Mouse (Mus musculus) neural tube, embryonic 13.5 days (tissue): ENCODE measurements around the gene Ttc39d. TPM values are rescaled to one million over a fixed set of nuclear protein-coding genes. Genes with fewer than 3 reads are reported as not detected.
"Not testable (repeated sequence)": the region's sequence is repeated elsewhere in the genome, so short reads cannot be mapped to it uniquely, and the experiment has no call there.

ENCODE experiments used
- ATAC-seq: fragments of 200-750 bp; cut with Nextera tagmentation; 2 replicates; pipeline ENCODE4 v1.8.0; 2017; ENCODE audit warnings: low read depth, mild to moderate bottlenecking, moderate TSS enrichment, moderate library complexity
- H3K27ac ChIP-seq: fragments of 300-500 bp; sonication (generic); replicated peaks from 2 replicates; pipeline ENCODE4 v1.5.1; 2015; ENCODE audit warnings: moderate library complexity, mild to moderate bottlenecking, inconsistent platforms
- H3K27me3 ChIP-seq: fragments of 300-500 bp; sonication (generic); 2 replicates; pipeline ENCODE4 v1.6.1; 2015; ENCODE audit warnings: mild to moderate bottlenecking, inconsistent platforms
- H3K36me3 ChIP-seq: fragments of 300-500 bp; sonication (generic); 2 replicates; pipeline ENCODE4 v1.6.1; 2015; ENCODE audit warnings: mild to moderate bottlenecking, inconsistent platforms
- H3K4me1 ChIP-seq: fragments of 300-500 bp; sonication (generic); replicated peaks from 2 replicates; pipeline ENCODE4 v1.6.1; 2015; ENCODE audit warnings: inconsistent platforms
- H3K4me2 ChIP-seq: fragments of 300-500 bp; sonication (generic); 2 replicates; pipeline ENCODE4 v1.6.1; 2015; ENCODE audit warnings: inconsistent platforms, mild to moderate bottlenecking, moderate library complexity
- H3K4me3 ChIP-seq: fragments of 300-500 bp; sonication (generic); 2 replicates; pipeline ENCODE4 v1.5.1; 2015; ENCODE audit warnings: mild to moderate bottlenecking, inconsistent platforms
- H3K9ac ChIP-seq: fragments of 300-500 bp; sonication (generic); 2 replicates; pipeline ENCODE4 v1.6.1; 2015; ENCODE audit warnings: moderate library complexity, mild to moderate bottlenecking, inconsistent platforms
- H3K9me3 ChIP-seq: fragments of 300-500 bp; sonication (generic); 2 replicates; pipeline ENCODE4 v1.6.1; 2016; ENCODE audit warnings: inconsistent platforms
- WGBS: fragments of 180-500 bp; shearing (Covaris S2); methylation state at CpG from one replicate; pipeline ENCODE4 v1.1.7; 2015; 5-methylcytosine and 5-hydroxymethylcytosine counted together
- polyA plus RNA-seq: library from polyadenylated mRNA; unstranded; fragments of >200 nt; fragmentation: Nextera tagmentation; extraction: Ambion mirVana; gene quantifications from 2 replicates; pipeline ENCODE4 v1.2.1, GENCODE M21; 2015

Ttc39d gene
- polyA plus RNA-seq, 1 experiment from 2014 or later, result not detected

DNA sequence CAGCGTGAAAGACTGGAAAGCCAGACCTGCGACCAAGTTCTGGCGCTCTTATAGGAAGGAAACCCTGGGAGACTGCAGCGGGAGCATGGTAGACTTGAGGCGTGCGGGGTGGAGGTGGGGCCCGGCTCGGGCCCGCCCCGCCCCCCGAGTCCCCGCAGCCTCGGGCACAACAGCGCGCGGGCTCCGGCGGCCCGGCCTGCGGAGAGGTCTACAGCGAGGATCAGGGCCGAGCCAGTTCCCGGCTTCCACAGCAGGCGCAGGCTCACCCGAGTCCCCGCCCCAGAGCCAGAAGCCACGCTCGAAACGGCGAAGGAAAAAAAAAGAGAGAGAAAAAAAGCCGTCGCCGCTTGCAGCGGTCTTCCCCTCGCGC is 974 bp upstream of the Ttc39d start:
- H3K4me1 ChIP-seq, result peaks cover 34% of the 10 kb centered on the region
- no peaks in the 10 kb centered on the region for H3K27me3 ChIP-seq
- peak overlapping the region; percentile 98 for H3K9ac ChIP-seq
- H3K9me3 ChIP-seq, result no peaks in the 10 kb centered on the region
- H3K36me3 ChIP-seq, result peaks cover 34% of the 10 kb centered on the region
- peak overlapping the region; percentile 93 for H3K4me3 ChIP-seq
- peak; percentile 69 for ATAC-seq
- 2% methylated on average over 36 of the region's 36 CpGs for WGBS
- peak overlapping the region; percentile 91 for H3K4me2 ChIP-seq
- H3K27ac ChIP-seq, result peak overlapping the region; percentile 99

DNA sequence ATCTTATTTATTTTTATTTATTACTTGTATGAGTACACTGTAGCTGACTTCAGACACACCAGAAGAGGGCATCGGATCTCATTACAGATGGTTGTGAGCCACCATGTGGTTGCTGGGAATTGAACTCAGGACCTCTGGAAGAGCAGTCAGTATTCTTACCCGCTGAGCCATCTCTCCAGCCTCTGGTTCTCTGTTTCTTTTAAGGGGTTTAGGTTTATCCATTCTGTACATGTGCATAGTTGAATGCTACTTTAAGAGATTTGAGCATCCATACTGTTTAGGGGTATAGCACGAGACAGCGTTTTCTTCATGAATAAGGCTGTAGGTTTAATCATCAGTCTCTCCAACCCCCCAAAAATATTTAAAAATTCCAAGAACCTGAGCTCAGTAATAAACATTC is 6.7 kb downstream of the Ttc39d start:
- H3K4me2 ChIP-seq, H3K9me3 ChIP-seq, H3K9ac ChIP-seq, H3K36me3 ChIP-seq, H3K27me3 ChIP-seq, H3K4me1 ChIP-seq, ATAC-seq, H3K27ac ChIP-seq, H3K4me3 ChIP-seq: not testable (repeated sequence)
- 93% methylated on average over 4 of the region's 4 CpGs for WGBS

DNA sequence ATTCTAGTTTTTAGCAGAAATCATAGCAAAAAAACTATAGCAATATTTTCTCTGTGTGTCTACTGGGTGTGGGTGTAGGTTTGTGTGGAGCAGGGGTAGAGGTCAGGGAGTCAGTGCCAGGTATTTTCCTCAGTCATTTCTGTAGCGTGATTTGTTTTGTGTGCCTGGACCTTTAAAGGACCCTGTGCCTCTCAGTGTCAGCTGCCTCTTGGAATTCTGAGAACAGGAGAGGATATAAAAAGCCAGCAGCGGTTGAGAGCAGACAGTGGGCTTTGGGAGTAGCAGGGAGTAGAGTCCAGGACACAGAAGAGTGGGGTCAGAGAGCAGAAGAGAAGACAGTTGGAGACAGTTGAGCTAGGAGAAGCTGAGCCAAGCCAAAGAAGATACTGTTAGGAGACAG is 12.9 kb downstream of the Ttc39d start:
- Histone ChIP-seq H3K36me3 (no peaks in the 10 kb centered on the region), H3K4me2 (no peak overlapping the region), H3K27me3 (no peaks in the 10 kb centered on the region), H3K4me1 (peaks cover 9% of the 10 kb centered on the region), H3K4me3 (no peak overlapping the region), H3K9ac (no peak overlapping the region), H3K27ac (no peak overlapping the region), H3K9me3 (no peaks in the 10 kb centered on the region)
- 76% methylated on average over 2 of the region's 2 CpGs for WGBS
- no peak for ATAC-seq

DNA sequence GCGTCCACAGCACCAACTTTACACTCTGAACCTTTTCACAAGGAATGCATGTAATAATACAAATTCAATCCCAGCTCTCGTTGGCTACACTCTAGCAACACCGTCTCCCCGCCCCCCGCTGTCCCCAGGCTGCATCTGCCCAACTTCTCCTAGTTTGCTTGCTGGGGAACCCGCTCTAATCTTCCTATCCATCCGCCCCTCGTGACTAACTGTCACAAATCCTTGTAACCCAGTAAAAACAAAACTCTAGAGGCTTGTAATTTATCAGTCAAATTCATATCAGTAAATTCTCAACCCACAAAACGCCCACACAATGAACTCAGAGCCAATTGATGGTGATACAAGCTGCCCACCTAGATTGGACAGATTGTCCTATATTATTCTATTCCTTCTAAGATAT is 13.9 kb downstream of the Ttc39d start:
- Histone ChIP-seq H3K27ac (no peak overlapping the region), H3K4me1 (peaks cover 9% of the 10 kb centered on the region), H3K4me3 (no peak overlapping the region), H3K36me3 (no peaks in the 10 kb centered on the region), H3K4me2 (no peak overlapping the region), H3K27me3 (no peaks in the 10 kb centered on the region), H3K9me3 (no peaks in the 10 kb centered on the region), H3K9ac (no peak overlapping the region)
- WGBS, result 66% methylated on average over 9 of the region's 9 CpGs
- ATAC-seq, result no peak

DNA sequence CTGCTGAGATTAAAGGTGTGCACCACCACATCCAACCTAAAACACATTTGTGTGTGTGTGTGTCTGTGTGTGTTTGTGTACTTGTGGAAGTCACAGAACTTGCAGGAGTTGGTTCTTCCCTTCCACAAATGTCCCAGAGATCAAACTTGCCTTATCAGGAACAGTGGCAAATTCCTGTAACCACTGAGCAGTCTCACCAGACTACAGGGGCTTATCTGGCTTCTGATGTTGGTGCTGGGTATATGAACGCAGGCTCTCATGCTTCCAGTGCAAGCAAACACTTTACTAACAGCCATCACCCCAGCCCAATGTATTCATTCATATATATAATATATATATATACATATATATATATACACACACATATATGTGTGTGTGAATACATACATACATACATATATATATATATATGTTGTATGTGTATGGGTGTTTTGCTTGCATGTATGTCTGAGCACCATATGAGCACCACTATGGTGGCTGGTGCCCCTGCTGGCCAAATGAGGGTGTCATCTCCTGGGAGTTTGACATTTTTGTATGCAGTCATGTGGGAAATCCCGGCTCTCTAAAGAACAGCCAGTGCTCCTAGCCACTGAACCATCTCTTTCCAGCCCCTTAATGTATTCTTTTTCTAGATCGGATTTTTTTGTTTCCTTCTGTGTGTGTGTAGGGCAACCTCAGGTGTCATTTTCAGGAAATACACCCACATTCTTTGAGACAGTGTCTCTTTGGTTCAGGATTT is 14.8 kb downstream of the Ttc39d start:
- no peaks in the 10 kb centered on the region for H3K27me3 ChIP-seq
- 66% methylated on average over 3 of the region's 3 CpGs for WGBS
- no peak overlapping the region for H3K4me2 ChIP-seq
- no peak overlapping the region for H3K9ac ChIP-seq
- H3K36me3 ChIP-seq, result no peaks in the 10 kb centered on the region
- peaks cover 9% of the 10 kb centered on the region for H3K4me1 ChIP-seq
- no peak overlapping the region for H3K27ac ChIP-seq
- ATAC-seq, result no peak
- no peak overlapping the region for H3K4me3 ChIP-seq
- no peaks in the 10 kb centered on the region for H3K9me3 ChIP-seq

DNA sequence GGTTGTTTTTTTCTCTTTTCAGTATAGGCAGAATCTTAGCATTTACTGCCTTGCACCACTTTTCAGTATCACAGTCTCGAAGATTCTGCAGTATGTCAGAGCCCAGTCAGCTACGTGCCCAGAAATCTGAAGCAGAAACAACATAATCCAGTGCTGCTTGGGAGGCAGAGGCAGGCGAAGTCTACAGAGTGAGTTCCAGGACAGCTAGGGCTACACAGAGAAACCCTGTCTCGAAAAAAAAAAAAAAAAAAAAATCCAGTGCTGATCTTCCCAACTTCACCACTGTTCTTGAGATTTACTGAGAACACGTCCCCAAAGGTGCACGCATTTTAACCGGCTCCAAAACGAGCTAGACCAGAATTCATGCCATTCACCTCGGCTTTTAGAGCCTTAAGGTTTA is 16.6 kb downstream of the Ttc39d start:
- 10% methylated on average over 9 of the region's 9 CpGs for WGBS
- peak overlapping the region; percentile 56 for H3K4me3 ChIP-seq
- no peaks in the 10 kb centered on the region for H3K36me3 ChIP-seq
- H3K9ac ChIP-seq, result peak overlapping the region; percentile 73
- peak overlapping the region; percentile 61 for H3K4me2 ChIP-seq
- no peaks in the 10 kb centered on the region for H3K27me3 ChIP-seq
- no peaks in the 10 kb centered on the region for H3K9me3 ChIP-seq
- peaks cover 9% of the 10 kb centered on the region for H3K4me1 ChIP-seq
- ATAC-seq, result peak; percentile 62
- peak overlapping the region; percentile 81 for H3K27ac ChIP-seq

DNA sequence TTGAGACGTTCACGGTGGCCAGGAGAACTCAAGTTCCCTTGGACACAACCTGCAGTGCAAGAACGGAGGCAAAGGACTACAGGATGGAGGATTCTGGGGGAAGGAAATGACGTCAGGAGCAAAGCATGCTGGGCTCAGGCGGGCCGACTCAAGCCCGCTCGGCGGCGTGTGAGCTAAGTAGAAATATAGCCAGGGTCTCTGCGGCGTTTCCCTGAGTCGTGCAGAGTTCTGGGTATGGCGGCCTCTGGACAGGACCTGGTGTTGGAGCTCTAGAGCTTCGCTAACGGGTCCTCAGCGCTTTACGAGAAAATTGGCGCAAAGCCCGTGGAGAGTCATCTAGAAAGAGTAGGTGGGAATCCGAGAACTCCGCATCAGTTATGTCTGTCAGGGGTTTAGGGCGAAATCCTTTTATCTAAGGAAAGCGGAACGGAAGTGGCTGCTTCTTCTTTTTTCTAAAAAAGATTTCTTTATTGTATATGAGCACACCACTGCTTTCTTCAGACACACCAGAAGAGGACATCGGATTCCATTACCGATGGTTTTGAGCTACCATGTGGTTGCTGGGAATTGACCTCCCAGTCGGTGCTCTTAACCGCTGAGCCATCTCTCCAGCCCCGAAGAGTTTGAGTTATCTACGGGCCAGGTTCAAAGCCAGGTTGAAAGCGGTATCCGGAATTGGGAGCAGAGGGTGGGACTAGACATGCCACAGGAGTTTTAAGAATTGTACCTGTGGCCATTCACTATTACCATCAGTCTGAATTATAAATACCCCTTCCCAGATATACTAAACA is 17.3 kb downstream of the Ttc39d start, which contains the start of gene Gemin6:
Gene Gemin6, plus strand, starts transcription at position 116 of the 791 bp plus-strand sequence.
- Histone ChIP-seq H3K9ac (peak within 1 kb of the TSS; percentile 73), H3K27ac (peak within 1 kb of the TSS; percentile 81), H3K27me3 (no peaks in the 10 kb centered on the region), H3K9me3 (no peaks in the 10 kb centered on the region), H3K4me3 (peak within 1 kb of the TSS; percentile 56), H3K4me1 (peaks cover 13% of the 10 kb centered on the region), H3K36me3 (no peaks in the 10 kb centered on the region), H3K4me2 (peak within 1 kb of the TSS; percentile 61)
- peak; percentile 98 for ATAC-seq
- WGBS, result under 1% methylated on average over 33 of the region's 33 CpGs

DNA sequence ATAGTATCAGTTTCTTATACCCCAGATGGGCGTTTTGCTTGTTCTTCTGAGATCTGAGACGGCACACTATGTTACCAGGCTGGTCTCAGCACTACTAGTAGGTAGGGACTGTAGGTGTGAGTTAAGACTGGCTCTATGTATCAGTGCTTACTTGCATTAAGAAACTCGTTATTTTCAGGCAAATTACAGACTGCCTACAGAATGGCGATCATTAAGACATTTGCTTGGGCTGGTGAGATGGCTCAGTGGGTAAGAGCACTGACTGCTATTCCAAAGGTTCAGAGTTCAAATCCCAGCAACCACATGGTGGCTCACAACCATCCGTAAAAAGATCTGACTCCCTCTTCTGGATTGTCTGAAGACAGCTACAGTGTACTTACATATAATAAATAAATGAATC is 17.9 kb downstream of the Ttc39d start:
- peak overlapping the region; percentile 56 for H3K4me3 ChIP-seq
- peak; percentile 2; the same call in 1 of the 2 replicates for ATAC-seq
- peak overlapping the region; percentile 61 for H3K4me2 ChIP-seq
- not testable (repeated sequence) for H3K36me3 ChIP-seq, H3K27me3 ChIP-seq, H3K9me3 ChIP-seq
- H3K4me1 ChIP-seq, result peaks cover 13% of the 10 kb centered on the region
- WGBS, result 54% methylated on average over 5 of the region's 5 CpGs
- H3K27ac ChIP-seq, result peak overlapping the region; percentile 81; the same call in 1 of the 2 replicates
- H3K9ac ChIP-seq, result peak overlapping the region; percentile 73

DNA sequence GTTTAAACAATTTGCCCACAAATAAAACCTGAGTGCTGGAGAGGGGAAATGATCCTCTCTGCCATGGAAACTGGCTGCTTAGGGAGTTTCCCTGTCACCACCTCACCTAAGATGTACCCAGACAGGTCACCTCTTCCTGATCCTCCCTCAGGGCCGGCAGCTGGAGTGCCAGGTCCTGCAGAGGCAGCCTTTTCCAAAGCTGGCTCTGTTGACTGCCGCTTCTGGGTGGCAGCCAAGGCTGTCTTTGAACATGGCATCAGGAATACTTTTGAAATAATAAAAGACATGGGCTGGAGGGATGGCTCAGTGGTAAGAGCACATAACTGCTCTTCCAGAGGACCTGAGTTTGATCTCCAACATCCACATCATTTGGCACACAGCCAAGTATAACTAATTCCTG is 22.1 kb downstream of the Ttc39d start:
- ATAC-seq, result no peak

DNA sequence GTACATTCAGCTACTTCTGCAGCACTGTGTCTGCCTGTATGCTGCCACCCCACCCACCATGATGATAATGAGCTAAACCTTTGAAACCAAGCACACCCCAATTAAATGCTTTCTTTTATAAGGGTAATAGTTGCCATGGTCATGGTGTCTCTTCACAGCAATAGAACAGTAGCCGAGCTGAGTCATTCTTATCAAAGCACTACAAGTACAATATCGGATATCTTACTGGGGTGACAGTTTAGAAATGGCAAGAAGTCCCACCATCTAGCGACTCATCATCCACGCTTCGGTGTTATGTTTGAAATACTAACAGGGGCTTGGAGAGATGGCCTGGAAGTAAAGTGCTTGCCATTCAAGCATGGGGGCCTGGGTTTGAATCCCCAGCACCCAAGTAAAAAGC is 26.6 kb downstream of the Ttc39d start:
- no peak overlapping the region for H3K4me2 ChIP-seq
- no peak for ATAC-seq
- H3K4me1 ChIP-seq, result peaks cover 3% of the 10 kb centered on the region; the same call in 1 of the 2 replicates
- no peaks in the 10 kb centered on the region for H3K9me3 ChIP-seq
- H3K27ac ChIP-seq, result no peak overlapping the region
- H3K4me3 ChIP-seq, result no peak overlapping the region
- H3K27me3 ChIP-seq, result no peaks in the 10 kb centered on the region
- no peak overlapping the region for H3K9ac ChIP-seq
- WGBS, result 91% methylated on average over 5 of the region's 5 CpGs
- H3K36me3 ChIP-seq, result peaks cover 25% of the 10 kb centered on the region

More for the DNA sequence above, 22.1 kb downstream of the Ttc39d start:
- no peak overlapping the region for H3K27ac ChIP-seq
- peaks cover 10% of the 10 kb centered on the region for H3K4me1 ChIP-seq
- H3K4me2 ChIP-seq, result no peak overlapping the region
- H3K9ac ChIP-seq, result no peak overlapping the region
- H3K36me3 ChIP-seq, result peaks cover 4% of the 10 kb centered on the region; the same call in 1 of the 2 replicates
- H3K27me3 ChIP-seq, result no peaks in the 10 kb centered on the region
- H3K4me3 ChIP-seq, result no peak overlapping the region
- H3K9me3 ChIP-seq, result no peaks in the 10 kb centered on the region
- WGBS, result 83% methylated on average over 2 of the region's 2 CpGs

DNA sequence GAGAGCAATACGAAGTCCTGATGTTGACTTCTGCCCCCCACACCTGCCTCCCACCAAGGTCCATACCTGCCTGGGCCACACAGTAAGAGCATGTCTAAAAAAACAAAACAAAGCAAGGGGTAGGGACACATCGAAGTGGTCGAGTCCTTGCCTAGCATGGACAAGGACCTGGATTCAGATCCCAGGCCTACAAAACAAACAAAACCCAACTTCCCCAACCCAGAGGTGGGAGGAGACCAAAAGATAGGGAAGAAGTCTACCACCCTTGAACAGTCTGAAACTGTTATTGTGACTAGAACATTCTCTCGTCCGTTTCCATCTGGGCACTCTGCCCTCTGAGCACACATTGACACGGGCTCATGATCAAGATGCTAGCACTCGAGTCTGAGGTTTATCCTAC is 27.1 kb downstream of the Ttc39d start:
- Histone ChIP-seq H3K4me1 (peaks cover 1% of the 10 kb centered on the region; the same call in 1 of the 2 replicates), H3K9me3 (no peaks in the 10 kb centered on the region), H3K27me3 (no peaks in the 10 kb centered on the region), H3K9ac (no peak overlapping the region), H3K36me3 (peaks cover 30% of the 10 kb centered on the region), H3K4me2 (no peak overlapping the region), H3K27ac (no peak overlapping the region), H3K4me3 (no peak overlapping the region)
- ATAC-seq, result no peak
- WGBS, result 90% methylated on average over 7 of the region's 7 CpGs

DNA sequence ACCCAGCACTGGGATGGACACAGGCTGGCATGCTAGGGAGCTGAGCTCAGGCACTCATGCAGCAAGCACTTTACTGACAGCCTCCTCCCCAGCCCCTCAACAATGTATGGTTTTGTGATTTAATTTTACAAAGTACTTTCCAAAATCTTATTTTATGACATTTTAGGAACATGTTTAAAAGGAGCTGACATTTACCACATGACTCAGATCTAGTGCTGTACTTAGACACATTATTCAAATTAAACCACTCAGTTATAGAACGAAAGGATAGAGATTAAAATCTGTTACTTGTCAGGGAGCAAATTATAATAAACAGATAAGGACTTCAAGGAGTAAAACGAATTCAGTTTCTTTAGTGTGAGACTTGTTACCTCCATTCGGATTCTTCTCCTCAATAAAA is 28.2 kb downstream of the Ttc39d start:
- H3K9me3 ChIP-seq, result no peaks in the 10 kb centered on the region
- 92% methylated on average over 3 of the region's 3 CpGs for WGBS
- H3K4me2 ChIP-seq, result no peak overlapping the region
- H3K4me1 ChIP-seq, result no peaks in the 10 kb centered on the region
- peaks cover 41% of the 10 kb centered on the region for H3K36me3 ChIP-seq
- H3K4me3 ChIP-seq, result no peak overlapping the region
- no peak overlapping the region for H3K9ac ChIP-seq
- no peaks in the 10 kb centered on the region for H3K27me3 ChIP-seq
- ATAC-seq, result no peak
- no peak overlapping the region for H3K27ac ChIP-seq
